Mouse (Mus musculus) ES-E14 (cell line): ENCODE measurements around the gene Zfhx3.

Source experiments
- MAFK ChIP-seq: IDR thresholded peaks from 2 replicates; pipeline ENCODE4 v1.6.1; 2014; ENCODE audit warnings: mild to moderate bottlenecking, low read depth, low read length, inconsistent platforms; ENCODE audit not compliant: insufficient read depth
- ZC3H11A ChIP-seq: IDR thresholded peaks from 2 replicates; pipeline ENCODE4 v1.6.1; 2012; ENCODE audit warnings: low read depth, mild to moderate bottlenecking, inconsistent platforms, low read length, borderline replicate concordance
- ZNF384 ChIP-seq: IDR thresholded peaks from 2 replicates; pipeline ENCODE4 v1.6.1; 2012; ENCODE audit warnings: low read depth, low read length, inconsistent platforms

- TF ChIP-seq MAFK (no peak), ZC3H11A (no peak), ZNF384 (no peak)
Measured at GRCm38 (mm10) chr8:108689694-108690093, 747.2 kb downstream of the Zfhx3 start.
